Mouse (Mus musculus) kidney, embryonic 16.5 days (tissue): ENCODE results near the gene Rabep2. TPM values are rescaled to one million over a fixed set of nuclear protein-coding genes. Genes with fewer than 3 reads are reported as not detected.

Experiments
- ATAC-seq: fragments of 200-750 bp; cut with Nextera tagmentation; 2 replicates; pipeline ENCODE4 v1.8.0; 2017; ENCODE audit warnings: moderate TSS enrichment; ENCODE audit not compliant: low FRiP score, low TSS enrichment
- H3K27ac ChIP-seq: fragments of 300-500 bp; sonication (generic); 2 replicates; pipeline ENCODE4 v1.5.1; 2014; ENCODE audit warnings: low read length
- H3K27me3 ChIP-seq: fragments of 300-500 bp; sonication (generic); 2 replicates; pipeline ENCODE4 v1.6.1; 2014; ENCODE audit warnings: low read length, control low read depth, mixed read lengths; ENCODE audit not compliant: insufficient read depth
- H3K36me3 ChIP-seq: fragments of 300-500 bp; sonication (generic); 2 replicates; pipeline ENCODE4 v1.6.1; 2014; ENCODE audit warnings: low read length, control low read depth, mixed read lengths; ENCODE audit not compliant: insufficient read depth
- H3K4me1 ChIP-seq: fragments of 300-500 bp; sonication (generic); 2 replicates; pipeline ENCODE4 v1.6.1; 2014; ENCODE audit warnings: low read length, control low read depth, mixed read lengths; ENCODE audit not compliant: insufficient read depth
- H3K4me2 ChIP-seq: fragments of 300-500 bp; sonication (generic); replicated peaks from 2 replicates; pipeline ENCODE4 v1.6.1; 2014; ENCODE audit warnings: low read depth, low read length
- H3K4me3 ChIP-seq: fragments of 300-500 bp; sonication (generic); 2 replicates; pipeline ENCODE4 v1.5.1; 2014; ENCODE audit warnings: mild to moderate bottlenecking, low read length
- H3K9ac ChIP-seq: fragments of 300-500 bp; sonication (generic); replicated peaks from 2 replicates; pipeline ENCODE4 v1.6.1; 2014; ENCODE audit warnings: low read length
- H3K9me3 ChIP-seq: fragments of 300-500 bp; sonication (generic); 2 replicates; pipeline ENCODE4 v1.6.1; 2016; ENCODE audit warnings: low read length, control low read depth
- WGBS: fragments of 180-500 bp; shearing (Covaris S2); extraction: QIAGEN DNeasy Blood & Tissue Kit; methylation state at CpG from one replicate; pipeline ENCODE4 v1.1.7; 2014; 5-methylcytosine and 5-hydroxymethylcytosine counted together
- polyA plus RNA-seq: library from polyadenylated mRNA; unstranded; fragments of >200 nt; fragmentation: Nextera tagmentation; extraction: Ambion mirVana; gene quantifications from 2 replicates; pipeline ENCODE4 v1.2.1, GENCODE M21; 2015

Rabep2 gene
- polyA plus RNA-seq, 1 experiment from 2014 or later = 39.0 TPM

- Histone ChIP-seq H3K9ac (no peak overlapping the region), H3K4me3 (no peak overlapping the region), H3K4me1 (no peaks in the 10 kb centered on the region), H3K9me3 (no peaks in the 10 kb centered on the region), H3K4me2 (no peak overlapping the region), H3K27ac (no peak overlapping the region), H3K36me3 (peaks cover 44% of the 10 kb centered on the region), H3K27me3 (no peaks in the 10 kb centered on the region)
- 95% methylated on average over 21 of the region's 21 CpGs for WGBS
- no peak for ATAC-seq
These were observed 17.7 kb downstream of the Rabep2 start for GRCm38 (mm10) chr7:126446217-126446616.

GRCm38 (mm10) chr7:126448481-126448880 is 19.9 kb downstream of the Rabep2 start:
- Histone ChIP-seq H3K9me3 (no peaks in the 10 kb centered on the region), H3K9ac (no peak overlapping the region), H3K4me3 (no peak overlapping the region), H3K36me3 (peaks cover 39% of the 10 kb centered on the region), H3K27me3 (no peaks in the 10 kb centered on the region), H3K4me2 (no peak overlapping the region), H3K4me1 (no peaks in the 10 kb centered on the region), H3K27ac (no peak overlapping the region)
- 89% methylated on average over 19 of the region's 19 CpGs for WGBS
- ATAC-seq = no peak

GRCm38 (mm10) chr7:126449991-126450390 is 21.4 kb downstream of the Rabep2 start:
- 91% methylated on average over 18 of the region's 18 CpGs for WGBS
- no peak overlapping the region for H3K9ac ChIP-seq
- H3K27me3 ChIP-seq = no peaks in the 10 kb centered on the region
- no peak overlapping the region for H3K27ac ChIP-seq
- H3K4me2 ChIP-seq = no peak overlapping the region
- H3K9me3 ChIP-seq = no peaks in the 10 kb centered on the region
- no peak for ATAC-seq
- no peak overlapping the region for H3K4me3 ChIP-seq
- H3K36me3 ChIP-seq = peaks cover 28% of the 10 kb centered on the region
- H3K4me1 ChIP-seq = no peaks in the 10 kb centered on the region

GRCm38 (mm10) chr7:126450641-126451040 is 22.1 kb downstream of the Rabep2 start:
- no peak overlapping the region for H3K9ac ChIP-seq
- H3K4me2 ChIP-seq = no peak overlapping the region
- no peaks in the 10 kb centered on the region for H3K4me1 ChIP-seq
- H3K9me3 ChIP-seq = no peaks in the 10 kb centered on the region
- 85% methylated on average over 6 of the region's 6 CpGs for WGBS
- no peak overlapping the region for H3K4me3 ChIP-seq
- H3K27ac ChIP-seq = no peak overlapping the region
- H3K27me3 ChIP-seq = no peaks in the 10 kb centered on the region
- peaks cover 22% of the 10 kb centered on the region; the same call in 1 of the 2 replicates for H3K36me3 ChIP-seq
- no peak for ATAC-seq

- Histone ChIP-seq H3K9ac (no peak overlapping the region), H3K9me3 (no peaks in the 10 kb centered on the region), H3K36me3 (peaks cover 7% of the 10 kb centered on the region; the same call in 1 of the 2 replicates), H3K4me1 (no peaks in the 10 kb centered on the region), H3K27me3 (no peaks in the 10 kb centered on the region), H3K27ac (no peak overlapping the region), H3K4me2 (no peak overlapping the region), H3K4me3 (no peak overlapping the region)
- ATAC-seq = no peak
- WGBS = 86% methylated on average over 3 of the region's 3 CpGs
These were observed 23.7 kb downstream of the Rabep2 start for GRCm38 (mm10) chr7:126452244-126452643.

GRCm38 (mm10) chr7:126453861-126454260 is 25.3 kb downstream of the Rabep2 start:
- Histone ChIP-seq H3K9me3 (no peaks in the 10 kb centered on the region), H3K4me2 (no peak overlapping the region), H3K9ac (no peak overlapping the region), H3K27me3 (no peaks in the 10 kb centered on the region), H3K36me3 (no peaks in the 10 kb centered on the region), H3K4me1 (peaks cover 4% of the 10 kb centered on the region), H3K4me3 (no peak overlapping the region), H3K27ac (no peak overlapping the region)
- no peak for ATAC-seq
- WGBS = 17% methylated on average over 7 of the region's 7 CpGs

- Histone ChIP-seq H3K27me3 (no peaks in the 10 kb centered on the region), H3K9me3 (no peaks in the 10 kb centered on the region), H3K36me3 (no peaks in the 10 kb centered on the region), H3K4me3 (no peak overlapping the region), H3K4me2 (no peak overlapping the region), H3K4me1 (peaks cover 7% of the 10 kb centered on the region), H3K27ac (no peak overlapping the region), H3K9ac (no peak overlapping the region)
- ATAC-seq = no peak
- WGBS = 73% methylated on average over 2 of the region's 2 CpGs
These were observed 26.7 kb downstream of the Rabep2 start for GRCm38 (mm10) chr7:126455242-126455641.

- no peak overlapping the region for H3K4me2 ChIP-seq
- WGBS = 93% methylated on average over 17 of the region's 17 CpGs
- H3K9ac ChIP-seq = no peak overlapping the region
- H3K36me3 ChIP-seq = no peaks in the 10 kb centered on the region
- H3K4me3 ChIP-seq = no peak overlapping the region
- H3K4me1 ChIP-seq = peaks cover 19% of the 10 kb centered on the region
- no peak overlapping the region for H3K27ac ChIP-seq
- ATAC-seq = no peak
- H3K27me3 ChIP-seq = no peaks in the 10 kb centered on the region
- H3K9me3 ChIP-seq = no peaks in the 10 kb centered on the region
These were observed 28.1 kb downstream of the Rabep2 start for GRCm38 (mm10) chr7:126456382-126457266.

- Histone ChIP-seq H3K27ac (no peak overlapping the region), H3K4me3 (no peak overlapping the region), H3K9me3 (no peaks in the 10 kb centered on the region), H3K36me3 (no peaks in the 10 kb centered on the region), H3K9ac (no peak overlapping the region), H3K27me3 (no peaks in the 10 kb centered on the region), H3K4me1 (peaks cover 27% of the 10 kb centered on the region), H3K4me2 (no peak overlapping the region)
- no peak for ATAC-seq
- 65% methylated on average over 5 of the region's 5 CpGs for WGBS
These were observed 29.7 kb downstream of the Rabep2 start for GRCm38 (mm10) chr7:126458225-126458624.

- WGBS = 60% methylated on average over 11 of the region's 11 CpGs
- no peak overlapping the region for H3K4me3 ChIP-seq
These were observed 30.5 kb downstream of the Rabep2 start for GRCm38 (mm10) chr7:126458844-126459618.

More at GRCm38 (mm10) chr7:126458844-126459618, 30.5 kb downstream of the Rabep2 start:
- Histone ChIP-seq H3K27me3 (no peaks in the 10 kb centered on the region), H3K36me3 (no peaks in the 10 kb centered on the region), H3K9ac (no peak overlapping the region), H3K9me3 (no peaks in the 10 kb centered on the region), H3K4me1 (peaks cover 33% of the 10 kb centered on the region), H3K27ac (no peak overlapping the region), H3K4me2 (no peak overlapping the region)
- no peak for ATAC-seq
